Mouse (Mus musculus): ENCODE results near the gene Rtraf.

GRCm38 (mm10) chr14:19769441-19770200 is 54.0 kb downstream of the Rtraf start:
- TF ChIP-seq CTCF (IDR thresholded peaks at IDR 0.05; ENCODE audit: extremely low read depth, insufficient read depth, insufficient read length, insufficient replicate concordance) (no peak), POLR2A (IDR thresholded peaks at IDR 0.05; ENCODE audit: low read depth, low read length) (no peak)

Measured in spleen, adult 2 months (tissue).